Mouse (Mus musculus): ENCODE results near the gene Tent4b. TPM values are rescaled to one million over a fixed set of nuclear protein-coding genes. Genes with fewer than 3 reads are reported as not detected.
A peak's percentile ranks its signal among the peaks of the same experiment; 100 is the strongest.
"Not testable (repeated sequence)": the region's sequence is repeated elsewhere in the genome, so short reads cannot be mapped to it uniquely, and the experiment has no call there.

Tent4b gene
- polyA plus RNA-seq, 1 experiment from 2014 or later = 4.0 TPM

GRCm38 (mm10) chr8:88199700-88200601, 938 bp downstream of the Tent4b start:
- Histone ChIP-seq H3K4me3 (replicated peaks) (peak overlapping the region; percentile 96), H3K27me3 (no peaks in the 10 kb centered on the region), H3K9me3 (replicated peaks) (no peaks in the 10 kb centered on the region), H3K36me3 (peaks cover 18% of the 10 kb centered on the region), H3K4me2 (peak overlapping the region; percentile 99), H3K27ac (peak overlapping the region; percentile 93), H3K9ac (peak overlapping the region; percentile 94), H3K4me1 (replicated peaks) (peaks cover 63% of the 10 kb centered on the region)
- ATAC-seq (ENCODE audit: low read depth) = peak; percentile 65
- under 1% methylated on average over 96 of the region's 117 CpGs for WGBS (ENCODE audit: insufficient replicate concordance)
- DNase-seq = peak; percentile 41

GRCm38 (mm10) chr8:88200724-88201495, 1.9 kb downstream of the Tent4b start:
- H3K4me1 ChIP-seq (replicated peaks) = peaks cover 68% of the 10 kb centered on the region
- 23% methylated on average over 10 of the region's 10 CpGs for WGBS (ENCODE audit: insufficient replicate concordance)

GRCm38 (mm10) chr8:88201641-88202040, 2.6 kb downstream of the Tent4b start:
- Histone ChIP-seq H3K9me3 (replicated peaks) (no peaks in the 10 kb centered on the region), H3K27ac (no peak overlapping the region), H3K4me2 (peak overlapping the region; percentile 99), H3K9ac (peak overlapping the region; percentile 94; the same call in 1 of the 2 replicates), H3K4me3 (replicated peaks) (peak overlapping the region; percentile 96), H3K27me3 (no peaks in the 10 kb centered on the region), H3K36me3 (peaks cover 29% of the 10 kb centered on the region), H3K4me1 (replicated peaks) (peaks cover 71% of the 10 kb centered on the region)
- 56% methylated on average over 3 of the region's 3 CpGs for WGBS (ENCODE audit: insufficient replicate concordance)
- ATAC-seq (ENCODE audit: low read depth) (no peak), DNase-seq (no peak)

More at GRCm38 (mm10) chr8:88200724-88201495, 1.9 kb downstream of the Tent4b start:
- Histone ChIP-seq H3K4me3 (replicated peaks) (peak overlapping the region; percentile 96), H3K9me3 (replicated peaks) (no peaks in the 10 kb centered on the region), H3K4me2 (peak overlapping the region; percentile 99), H3K9ac (peak overlapping the region; percentile 94), H3K27ac (peak overlapping the region; percentile 93), H3K36me3 (peaks cover 26% of the 10 kb centered on the region), H3K27me3 (no peaks in the 10 kb centered on the region)
- ATAC-seq (ENCODE audit: low read depth) = no peak
- no peak for DNase-seq

GRCm38 (mm10) chr8:88206016-88206415, 7.0 kb downstream of the Tent4b start:
- Histone ChIP-seq H3K27ac (no peak overlapping the region), H3K4me2 (no peak overlapping the region), H3K4me3 (replicated peaks) (no peak overlapping the region), H3K9ac (no peak overlapping the region), H3K4me1 (replicated peaks) (peaks cover 68% of the 10 kb centered on the region), H3K36me3 (peaks cover 33% of the 10 kb centered on the region), H3K9me3 (replicated peaks) (no peaks in the 10 kb centered on the region), H3K27me3 (no peaks in the 10 kb centered on the region)
- no peak for ATAC-seq (ENCODE audit: low read depth)
- WGBS (ENCODE audit: insufficient replicate concordance) = 86% methylated on average over 9 of the region's 9 CpGs
- DNase-seq = no peak

GRCm38 (mm10) chr8:88207121-88207821, 8.3 kb downstream of the Tent4b start:
- H3K4me3 ChIP-seq (replicated peaks) = no peak overlapping the region
- 81% methylated on average over 7 of the region's 7 CpGs for whole genome bisulfite sequencing (ENCODE audit: insufficient replicate concordance)
- no peak overlapping the region for H3K4me2 ChIP-seq
- peaks cover 55% of the 10 kb centered on the region for H3K4me1 ChIP-seq (replicated peaks)
- peaks cover 33% of the 10 kb centered on the region for H3K36me3 ChIP-seq
- H3K9ac ChIP-seq = no peak overlapping the region
- no peak overlapping the region for H3K27ac ChIP-seq
- ATAC-seq (ENCODE audit: low read depth) (no peak), DNase-seq (no peak)
- no peaks in the 10 kb centered on the region for H3K27me3 ChIP-seq
- no peaks in the 10 kb centered on the region for H3K9me3 ChIP-seq (replicated peaks)

- H3K27me3 ChIP-seq; H3K4me2 ChIP-seq; H3K9me3 ChIP-seq (replicated peaks); H3K4me3 ChIP-seq (replicated peaks); H3K9ac ChIP-seq; DNase-seq: not testable (repeated sequence)
- Histone ChIP-seq H3K36me3 (peaks cover 13% of the 10 kb centered on the region), H3K4me1 (replicated peaks) (peaks cover 34% of the 10 kb centered on the region), H3K27ac (peak overlapping the region; percentile 45)
- ATAC-seq (ENCODE audit: low read depth) = peak; percentile 51
- WGBS (ENCODE audit: insufficient replicate concordance) = 69% methylated on average over 6 of the region's 6 CpGs
These were observed 11.2 kb downstream of the Tent4b start for GRCm38 (mm10) chr8:88209930-88210827.

GRCm38 (mm10) chr8:88221353-88221752, 22.3 kb downstream of the Tent4b start:
- H3K27ac ChIP-seq = no peak overlapping the region
- H3K9me3 ChIP-seq (replicated peaks) = no peaks in the 10 kb centered on the region
- H3K27me3 ChIP-seq = no peaks in the 10 kb centered on the region
- H3K4me2 ChIP-seq = no peak overlapping the region
- no peak for DNase-seq
- 54% methylated on average over 4 of the region's 4 CpGs for WGBS (ENCODE audit: insufficient replicate concordance)
- peaks cover 22% of the 10 kb centered on the region for H3K4me1 ChIP-seq (replicated peaks)
- peaks cover 11% of the 10 kb centered on the region for H3K36me3 ChIP-seq
- H3K9ac ChIP-seq = no peak overlapping the region
- H3K4me3 ChIP-seq (replicated peaks) = no peak overlapping the region
- ATAC-seq (ENCODE audit: low read depth) = no peak

GRCm38 (mm10) chr8:88225358-88225757, 26.3 kb downstream of the Tent4b start:
- no peak overlapping the region for H3K9ac ChIP-seq
- DNase-seq (no peak), ATAC-seq (ENCODE audit: low read depth) (no peak)
- H3K9me3 ChIP-seq (replicated peaks) = no peaks in the 10 kb centered on the region
- peaks cover 40% of the 10 kb centered on the region for H3K4me1 ChIP-seq (replicated peaks)
- H3K4me2 ChIP-seq = no peak overlapping the region
- H3K27ac ChIP-seq = no peak overlapping the region
- no peaks in the 10 kb centered on the region for H3K27me3 ChIP-seq
- H3K4me3 ChIP-seq (replicated peaks) = no peak overlapping the region
- WGBS (ENCODE audit: insufficient replicate concordance) = 83% methylated on average over 5 of the region's 5 CpGs
- H3K36me3 ChIP-seq = peaks cover 11% of the 10 kb centered on the region

- DNase-seq (no peak), ATAC-seq (ENCODE audit: low read depth) (no peak)
- H3K36me3 ChIP-seq = peaks cover 11% of the 10 kb centered on the region
- peaks cover 18% of the 10 kb centered on the region for H3K4me1 ChIP-seq (replicated peaks)
- H3K4me3 ChIP-seq (replicated peaks) = no peak overlapping the region
- H3K4me2 ChIP-seq = no peak overlapping the region
- no peak overlapping the region for H3K9ac ChIP-seq
- 68% methylated on average over 6 of the region's 6 CpGs for WGBS (ENCODE audit: insufficient replicate concordance)
- H3K27ac ChIP-seq = no peak overlapping the region
- no peaks in the 10 kb centered on the region for H3K27me3 ChIP-seq
- H3K9me3 ChIP-seq (replicated peaks) = no peaks in the 10 kb centered on the region
These were observed 28.8 kb downstream of the Tent4b start for GRCm38 (mm10) chr8:88227851-88228250.

- 38% methylated on average over 1 of the region's 1 CpGs for WGBS (ENCODE audit: insufficient replicate concordance)
- no peak for ATAC-seq (ENCODE audit: low read depth)
These were observed 29.3 kb downstream of the Tent4b start for GRCm38 (mm10) chr8:88228286-88228685.

More at GRCm38 (mm10) chr8:88228286-88228685, 29.3 kb downstream of the Tent4b start:
- no peak for DNase-seq
- H3K9ac ChIP-seq = no peak overlapping the region
- H3K4me2 ChIP-seq = no peak overlapping the region
- no peaks in the 10 kb centered on the region for H3K9me3 ChIP-seq (replicated peaks)
- H3K4me3 ChIP-seq (replicated peaks) = no peak overlapping the region
- peaks cover 11% of the 10 kb centered on the region for H3K36me3 ChIP-seq
- H3K27me3 ChIP-seq = no peaks in the 10 kb centered on the region
- peaks cover 18% of the 10 kb centered on the region for H3K4me1 ChIP-seq (replicated peaks)
- H3K27ac ChIP-seq = no peak overlapping the region

All from liver, embryonic 13.5 days (tissue).